Mouse (Mus musculus): ENCODE results near the gene Dohh.

The Dohh gene

GRCm38 (mm10) chr10:81358209-81358608 lies 26.0 kb upstream of the Dohh start:
- DNase-seq: no peak

- DNase-seq: no peak
Observed at GRCm38 (mm10) chr10:81358841-81359240, 25.4 kb upstream of the Dohh start.

GRCm38 (mm10) chr10:81360721-81361120 lies 23.5 kb upstream of the Dohh start:
- DNase-seq: no peak

- no peak for DNase-seq
Observed at GRCm38 (mm10) chr10:81362336-81362949, 21.8 kb upstream of the Dohh start.

- DNase-seq: no peak
Observed at GRCm38 (mm10) chr10:81363436-81364346, 20.5 kb upstream of the Dohh start.

- DNase-seq: no peak
Observed at GRCm38 (mm10) chr10:81364666-81365065, 19.6 kb upstream of the Dohh start.

- no peak for DNase-seq
Observed at GRCm38 (mm10) chr10:81365073-81365472, 19.2 kb upstream of the Dohh start.

- no peak for DNase-seq
Observed at GRCm38 (mm10) chr10:81365672-81366476, 18.4 kb upstream of the Dohh start, which contains the start of gene 4930404N11Rik. Gene 4930404N11Rik, minus strand, starts transcription at chr10:81365816.

GRCm38 (mm10) chr10:81366477-81367206 lies 17.6 kb upstream of the Dohh start:
- DNase-seq: no peak

- no peak for DNase-seq
Observed at GRCm38 (mm10) chr10:81367207-81367495, 17.1 kb upstream of the Dohh start.

GRCm38 (mm10) chr10:81375322-81375721 lies 8.9 kb upstream of the Dohh start:
- DNase-seq: no peak

- DNase-seq: peak; percentile 60
Observed at GRCm38 (mm10) chr10:81376561-81377361, 7.5 kb upstream of the Dohh start.

GRCm38 (mm10) chr10:81377362-81377664 lies 6.9 kb upstream of the Dohh start:
- DNase-seq: no peak

GRCm38 (mm10) chr10:81377793-81378552 lies 6.3 kb upstream of the Dohh start, which contains the start of gene Fzr1:
Gene Fzr1, minus strand, starts transcription at chr10:81378516.
- DNase-seq: no peak

- peak; percentile 100 for DNase-seq
Observed at GRCm38 (mm10) chr10:81378553-81379182, 5.6 kb upstream of the Dohh start.

- DNase-seq: no peak
Observed at GRCm38 (mm10) chr10:81379183-81379553, 5.1 kb upstream of the Dohh start.

- no peak for DNase-seq
Observed at GRCm38 (mm10) chr10:81379809-81380378, 4.3 kb upstream of the Dohh start.

- no peak for DNase-seq
Observed at GRCm38 (mm10) chr10:81382039-81382438, 2.2 kb upstream of the Dohh start.

GRCm38 (mm10) chr10:81384605-81384982 lies 366 bp downstream of the Dohh start:
- no peak for DNase-seq

GRCm38 (mm10) chr10:81385603-81386306 lies 1.5 kb downstream of the Dohh start:
- DNase-seq: no peak

All from thymus, postnatal 14 days (tissue).